Mouse (Mus musculus) lung, adult 2 months (tissue): ENCODE results near the gene Ranbp9.

ENCODE experiments used
- CTCF ChIP-seq: fragments of 200-500 bp; IDR thresholded peaks from 2 replicates; pipeline ENCODE4 v1.5.1; 2011; ENCODE audit warnings: mild to moderate bottlenecking, low read length, control low read depth; ENCODE audit not compliant: insufficient read depth
- POLR2A ChIP-seq: fragments of 200-500 bp; IDR thresholded peaks from 2 replicates; pipeline ENCODE4 v1.6.1; 2011; ENCODE audit warnings: low read depth, mild to moderate bottlenecking, control low read depth, low read length, borderline replicate concordance; ENCODE audit errors: extremely low read depth

DNA sequence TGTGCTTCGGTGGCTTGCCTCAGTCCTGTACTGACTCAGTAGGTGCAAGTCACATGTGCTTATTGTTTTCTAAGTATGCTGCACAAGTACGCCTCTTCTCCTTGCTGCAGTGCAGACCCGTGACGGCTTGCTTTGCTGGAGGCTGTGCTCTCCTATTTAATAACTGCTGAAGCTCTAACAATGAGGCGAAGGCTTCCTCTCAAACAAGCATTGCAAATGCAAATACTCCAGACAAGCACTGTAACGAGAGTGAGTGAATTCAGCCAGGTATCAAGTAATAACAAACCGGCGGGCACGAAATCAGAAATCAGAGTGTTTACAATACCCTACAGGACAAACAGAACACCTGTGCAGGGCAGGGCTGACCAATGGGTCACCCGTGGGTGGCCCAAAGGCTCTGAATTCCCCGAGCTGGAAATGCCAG lies 12.0 kb upstream of the Ranbp9 start:
- TF ChIP-seq CTCF (no peak), POLR2A (no peak)
